Mouse (Mus musculus) C3H10T1/2 (cell line): ENCODE results near the gene Abca6. TPM values are rescaled to one million over a fixed set of nuclear protein-coding genes. Genes with fewer than 3 reads are reported as not detected.

Experiments
- polyA plus RNA-seq, 2 experiments: library from polyadenylated mRNA; unstranded; fragments of >200 nt; fragmentation: generic; extraction: Trizol; gene quantifications; one replicate each; pipeline ENCODE4 v1.2.1; 2012; ENCODE audit warnings: missing spikeins in 2 of 2

Abca6 gene
- polyA plus RNA-seq = not detected

GRCm38 (mm10) chr11:110251534-110251933 is at the start of gene Abca6:
Gene Abca6, minus strand, starts transcription at chr11:110251776.

GRCm38 (mm10) chr11:110167459-110168251 is 83.9 kb downstream of the Abca6 start, which contains the start of gene Abca9:
Gene Abca9, minus strand, starts transcription at chr11:110168196.

Other genes with a start within 250 kb of the Abca6 start
- 1 to 10 TPM in 1 of 2 experiments, not detected in 1; 1.5 TPM for gene Abca8a, start 155.8 kb downstream of the Abca6 start, polyA plus RNA-seq
- 1 to 10 TPM in 1 of 2 experiments, under 1 TPM in 1; under 0.01 to 5.9 TPM for gene Abca9, start 83.6 kb downstream of the Abca6 start, polyA plus RNA-seq
- 1 to 10 TPM in 1 of 2 experiments, under 1 TPM in 1; 0.08 to 1.1 TPM for gene Abca5, start 85.9 kb upstream of the Abca6 start, polyA plus RNA-seq
- 10 to 100 TPM in 1 of 2 experiments, 1 to 10 TPM in 1; 2.6 to 14.5 TPM for gene Map2k6, start 147.3 kb upstream of the Abca6 start, polyA plus RNA-seq